Mouse (Mus musculus) kidney, adult 2 months (tissue): ENCODE measurements at regions not wholly inside any gene's neighbourhood (a gene's known extent, or its start where the extent isn't known, plus 50 kb on each side); places are given as distances from the start of the nearest gene placed in this dataset.

Experiments used
- CTCF ChIP-seq: fragments of 200-500 bp; conservative IDR thresholded peaks from 2 replicates; pipeline ENCODE4 v1.5.1; 2011; ENCODE audit warnings: low read depth, mild to moderate bottlenecking, control low read depth, low read length, moderate library complexity, mixed read lengths; ENCODE audit not compliant: insufficient read depth, insufficient read length
- POLR2A ChIP-seq: fragments of 200-500 bp; IDR thresholded peaks from one replicate; pipeline ENCODE4 v1.6.1; 2011; ENCODE audit warnings: low read depth, low read length, control low read depth

- no peak for TF ChIP-seq POLR2A
- TF ChIP-seq CTCF, result no peak
Observed at GRCm38 (mm10) chr15:64471597-64471996, 345.9 kb upstream of the Gm21798 start.
